Mouse (Mus musculus): ENCODE results near the gene Clcn2.
"Not testable (repeated sequence)": the region's sequence is repeated elsewhere in the genome, so short reads cannot be mapped to it uniquely, and the experiment has no call there.

Gene Clcn2

DNA sequence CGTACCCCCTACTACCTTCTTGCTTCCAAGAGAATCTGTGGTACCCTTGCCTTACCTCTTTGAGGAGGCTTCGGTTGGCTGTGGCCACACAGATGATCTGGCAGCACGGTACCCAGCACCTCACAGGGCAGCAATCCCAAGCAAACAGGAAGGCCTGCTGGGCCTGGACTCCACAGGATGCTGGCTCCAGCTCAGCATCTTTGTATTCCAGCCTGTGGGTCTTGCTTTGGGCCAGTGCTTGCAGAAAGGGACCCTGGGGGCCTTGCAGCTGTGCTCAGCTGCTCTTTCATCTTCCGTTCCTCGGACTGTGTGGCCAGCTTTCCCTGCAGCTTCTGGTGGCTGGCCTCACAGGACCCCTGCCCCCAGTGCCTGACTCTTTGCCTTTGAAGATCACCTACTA, 17.5 kb downstream of the Clcn2 start:
- peak; percentile 57 for DNase-seq

DNA sequence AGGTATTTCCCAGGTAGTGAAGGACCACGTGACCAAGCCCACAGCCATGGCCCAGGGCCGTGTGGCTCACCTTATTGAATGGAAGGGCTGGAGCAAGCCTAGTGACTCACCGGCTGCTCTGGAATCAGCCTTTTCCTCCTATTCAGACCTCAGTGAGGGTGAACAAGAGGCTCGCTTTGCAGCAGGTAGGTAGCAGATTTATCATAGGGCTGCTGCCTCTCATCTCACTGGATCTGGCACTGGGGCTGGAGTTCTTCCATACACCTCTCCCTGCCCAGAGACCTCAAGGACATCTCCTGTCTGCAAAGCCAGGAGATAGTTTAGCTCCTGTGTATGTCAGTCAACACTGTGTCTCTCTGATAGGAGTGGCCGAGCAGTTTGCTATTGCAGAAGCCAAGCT, 18.3 kb downstream of the Clcn2 start:
- no peak for DNase-seq

DNA sequence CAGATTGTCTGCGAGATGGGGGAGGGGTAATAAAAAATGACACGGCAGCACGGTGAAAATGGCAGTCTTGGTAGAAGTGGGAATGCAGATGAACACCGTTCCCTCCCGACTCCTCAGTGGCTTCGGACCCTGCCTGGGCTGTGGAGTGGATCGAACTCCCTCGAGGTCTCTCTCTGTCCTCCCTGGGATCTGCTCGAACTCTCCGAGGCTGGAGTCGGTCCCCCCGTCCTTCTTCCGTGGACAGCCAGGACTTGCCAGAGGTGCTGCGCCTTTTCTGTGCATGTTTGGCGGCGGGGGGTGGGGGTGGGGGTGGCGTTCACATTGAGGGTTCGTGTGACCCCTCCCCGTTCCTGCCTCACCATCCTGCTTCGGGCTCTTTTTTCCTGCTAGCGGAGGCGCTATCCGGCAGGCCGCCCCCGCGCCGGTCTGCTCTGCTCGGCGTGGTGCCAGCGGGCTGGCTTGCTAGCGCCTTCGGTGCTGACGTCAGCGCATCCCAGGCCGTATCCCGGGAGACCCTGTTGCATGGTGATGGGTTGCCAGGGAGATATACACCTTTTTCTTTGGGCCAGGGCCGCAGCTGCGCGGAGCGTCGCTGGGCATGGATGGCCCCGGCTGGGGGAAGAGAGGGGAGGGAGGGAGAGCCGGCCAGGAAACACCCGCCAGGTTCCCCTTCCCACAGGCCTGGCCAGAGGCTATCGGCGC, 21.8 kb downstream of the Clcn2 start:
- peak; percentile 87 for DNase-seq

DNA sequence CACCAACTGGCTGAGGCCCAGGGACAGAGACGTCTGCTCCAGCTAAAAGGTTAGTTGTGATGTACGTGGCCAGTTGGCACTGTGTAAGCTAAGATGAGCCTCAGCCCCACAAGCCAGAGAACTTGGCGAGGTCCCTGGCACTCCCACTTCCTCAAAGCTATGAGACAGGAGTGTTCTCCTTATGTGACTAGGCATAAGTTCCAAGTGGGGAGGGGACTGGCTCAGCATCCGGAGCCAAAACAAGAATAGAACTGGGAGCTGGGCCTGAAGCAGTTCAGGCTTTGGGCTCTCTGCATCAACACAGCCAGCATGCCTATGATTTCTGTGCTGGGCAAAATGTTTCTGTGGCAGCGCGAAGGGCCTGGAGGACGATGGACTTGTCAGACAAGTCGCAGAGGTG, 22.8 kb downstream of the Clcn2 start:
- peak; percentile 55 for DNase-seq

DNA sequence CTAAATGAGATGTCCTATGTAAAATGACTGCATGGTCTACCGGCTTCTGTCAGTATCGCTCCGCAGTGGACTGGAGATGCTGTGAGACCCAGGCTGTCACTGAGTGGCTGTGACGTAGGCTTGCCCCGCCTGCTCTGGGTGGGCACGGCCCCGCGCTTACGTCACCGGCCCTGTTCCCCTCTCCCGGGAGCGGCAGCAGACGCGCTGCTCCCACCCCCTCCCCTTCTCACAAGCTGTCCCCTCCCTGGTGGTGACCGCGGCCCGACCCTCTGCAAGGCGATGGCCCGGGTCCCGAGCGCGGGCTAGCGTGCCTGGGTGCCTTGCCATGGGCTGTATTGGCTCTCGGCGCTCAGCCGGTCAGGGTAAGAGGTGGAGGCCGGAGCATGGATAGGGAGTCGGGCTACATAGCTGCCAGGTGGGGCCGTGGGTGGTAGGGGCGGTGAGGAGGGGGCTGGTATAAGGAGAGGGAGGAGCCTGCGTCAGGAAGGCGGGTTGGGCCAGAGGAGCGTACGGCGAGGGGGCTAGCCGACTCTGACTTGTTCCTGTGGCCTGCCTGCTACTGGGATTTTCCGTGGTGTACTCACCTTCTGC, 24.3 kb downstream of the Clcn2 start, which contains the start of gene Fam131a:
TSS of gene Fam131a (plus strand) at position 131 of the 591 bp plus-strand sequence.
- DNase-seq: peak; percentile 89

DNA sequence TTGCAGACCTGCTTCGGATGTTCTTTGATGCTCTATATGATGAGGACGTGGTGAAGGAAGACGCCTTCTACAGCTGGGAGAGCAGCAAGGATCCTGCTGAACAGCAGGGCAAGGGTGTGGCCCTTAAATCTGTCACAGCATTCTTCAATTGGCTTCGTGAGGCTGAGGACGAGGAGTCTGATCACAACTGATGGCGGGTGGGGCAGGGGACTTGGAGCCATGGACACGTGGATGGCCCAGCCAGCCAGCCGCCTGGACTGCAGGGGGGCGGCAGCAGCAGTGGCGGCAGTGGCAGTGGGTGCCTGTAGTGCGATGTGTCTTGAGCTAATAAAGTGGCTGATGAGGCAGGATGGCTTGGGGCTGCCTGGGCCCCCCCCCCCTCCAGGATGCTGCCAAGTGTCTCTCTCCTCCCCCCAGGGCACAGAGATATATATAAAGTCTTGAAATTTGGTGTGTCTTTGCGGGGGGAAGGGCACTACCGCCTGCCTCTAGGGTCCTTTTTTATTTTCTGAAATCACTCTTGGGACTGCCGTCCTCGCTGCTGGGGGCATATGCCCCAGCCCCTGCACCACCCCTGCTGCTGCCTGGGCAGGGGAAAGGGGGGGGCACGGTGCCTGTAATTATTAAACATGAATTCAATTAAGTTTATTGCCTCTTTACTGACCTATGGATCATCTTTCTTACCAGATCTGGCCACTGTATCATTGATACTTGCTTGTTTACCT, 25.1 kb downstream of the Clcn2 start:
- no peak for DNase-seq

DNA sequence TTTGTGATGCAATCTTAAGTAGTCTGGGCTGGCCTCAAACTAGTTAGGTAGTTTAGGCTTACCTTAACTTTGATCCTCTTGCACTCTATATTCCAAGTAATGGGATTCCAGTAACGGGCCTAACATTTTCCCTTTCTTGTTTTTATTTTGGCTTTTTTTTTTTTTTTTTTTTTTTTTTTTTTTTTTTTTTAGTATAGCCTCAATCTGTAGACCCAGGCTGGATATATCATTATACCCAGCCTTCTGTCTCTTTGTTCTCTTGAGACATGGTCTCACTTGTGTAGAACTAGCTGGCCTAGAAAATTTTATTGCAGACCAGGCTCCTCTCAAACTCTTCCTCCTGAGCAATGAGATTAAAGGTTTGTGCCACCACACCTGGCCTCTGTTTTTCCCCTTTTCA, 25.9 kb downstream of the Clcn2 start:
- DNase-seq: no peak

DNA sequence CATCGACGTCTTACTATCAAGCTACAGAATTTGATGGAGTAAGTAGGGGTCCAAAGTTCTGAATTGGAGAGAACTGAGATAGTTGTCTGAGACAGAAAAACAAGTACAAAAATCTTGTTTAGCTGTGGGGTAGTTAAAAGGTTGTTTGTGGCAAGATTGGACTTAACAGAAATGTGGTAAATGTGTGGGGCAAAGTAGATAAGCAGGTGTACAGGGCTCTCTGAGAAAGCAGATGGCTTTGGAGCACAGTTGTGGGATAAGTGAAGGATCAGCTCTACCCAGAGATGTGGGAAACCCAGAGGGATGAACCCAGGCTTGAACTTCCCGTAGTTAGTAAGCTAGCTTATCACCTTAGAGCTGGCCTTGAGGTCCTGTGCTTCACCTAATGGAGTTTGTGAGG, 26.8 kb downstream of the Clcn2 start:
- DNase-seq: no peak

DNA sequence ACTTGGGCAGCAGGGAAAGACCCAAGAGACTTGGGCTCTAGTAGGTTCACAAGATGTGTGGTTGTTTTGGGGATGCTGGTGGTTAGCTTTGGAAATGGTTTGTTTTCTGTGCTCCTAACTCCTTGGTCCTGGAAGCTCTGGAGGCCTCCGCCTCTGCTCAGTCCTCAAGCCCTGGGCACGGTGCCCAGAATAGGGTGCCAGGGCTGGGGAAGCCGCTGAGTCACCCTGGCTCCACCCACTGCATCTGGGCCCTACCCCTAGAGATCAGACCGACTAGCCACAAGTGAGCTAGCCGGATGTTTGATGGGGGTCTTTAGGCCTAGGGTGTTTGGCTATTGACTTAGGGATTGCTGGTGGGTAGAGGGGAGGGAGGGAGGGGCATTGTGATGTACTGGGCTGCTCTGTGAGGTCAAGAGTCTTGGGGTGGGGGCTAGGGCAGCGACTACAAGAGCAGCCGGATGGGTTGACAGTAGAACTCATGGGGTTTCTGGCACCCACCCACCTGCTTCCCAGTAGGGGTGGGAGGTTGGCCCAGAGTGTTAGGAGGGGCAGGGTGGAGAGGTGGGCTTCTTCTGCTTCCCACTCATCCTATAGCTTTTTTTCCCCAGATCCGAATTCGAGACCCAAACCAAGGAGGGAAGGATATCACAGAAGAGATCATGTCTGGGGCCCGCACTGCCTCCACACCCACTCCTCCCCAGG, 39.4 kb downstream of the Clcn2 start:
- peak; percentile 74 for DNase-seq

DNA sequence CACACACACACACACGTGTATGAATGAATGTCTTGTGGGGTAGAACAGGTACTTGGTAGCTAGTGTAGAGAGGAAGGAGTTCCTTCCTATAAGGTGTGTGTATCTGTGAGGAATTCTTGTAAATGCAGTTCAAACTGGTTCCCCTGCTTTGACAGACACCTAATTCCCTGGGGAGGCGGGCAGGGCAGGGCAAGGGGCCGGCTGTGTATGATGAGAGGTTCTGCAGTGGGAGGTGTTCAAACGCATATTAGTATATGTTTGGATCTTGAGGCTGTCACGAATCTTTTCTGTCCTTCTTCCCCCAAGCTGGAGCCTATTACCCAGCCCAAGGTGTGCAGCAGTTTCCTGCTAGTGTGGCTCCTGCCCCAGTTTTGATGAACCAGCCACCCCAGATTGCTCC, 40.2 kb downstream of the Clcn2 start:
- DNase-seq: no peak

DNA sequence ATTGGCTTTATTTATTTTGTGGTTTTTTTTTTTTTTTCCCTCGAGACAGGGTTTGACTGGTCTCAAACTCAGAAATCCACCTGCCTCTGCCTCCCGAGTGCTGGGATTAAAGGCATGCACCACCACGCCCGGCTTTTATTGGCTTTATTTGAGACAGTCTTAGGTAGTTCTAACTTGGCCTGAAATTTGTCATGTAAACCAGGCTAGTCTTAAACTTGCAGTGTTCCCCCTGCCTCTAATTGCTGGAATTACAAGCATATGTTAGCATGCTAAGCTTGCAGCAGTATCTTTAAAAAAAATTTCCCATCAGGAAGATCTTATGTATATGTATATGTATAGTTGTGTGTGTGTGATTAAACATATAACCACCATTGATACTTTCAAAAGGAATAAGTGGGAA, 40.8 kb downstream of the Clcn2 start:
- no peak for DNase-seq

DNA sequence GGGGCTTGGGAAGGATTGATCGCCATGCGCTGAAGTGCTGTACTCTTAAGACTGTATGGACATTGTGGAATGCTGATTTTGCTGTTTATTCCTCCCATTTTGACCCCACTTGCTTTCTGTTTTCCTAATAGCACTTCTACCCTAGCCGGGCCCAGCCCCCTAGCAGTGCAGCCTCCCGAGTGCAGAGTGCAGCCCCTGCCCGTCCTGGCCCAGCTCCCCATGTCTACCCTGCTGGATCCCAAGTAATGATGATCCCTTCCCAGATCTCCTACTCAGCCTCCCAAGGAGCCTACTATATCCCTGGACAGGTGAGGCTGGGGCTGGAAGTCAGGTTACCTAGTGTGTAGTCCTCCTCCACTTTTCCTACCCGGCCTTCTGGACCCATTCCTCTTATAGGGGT, 42.3 kb downstream of the Clcn2 start:
- no peak for DNase-seq

DNA sequence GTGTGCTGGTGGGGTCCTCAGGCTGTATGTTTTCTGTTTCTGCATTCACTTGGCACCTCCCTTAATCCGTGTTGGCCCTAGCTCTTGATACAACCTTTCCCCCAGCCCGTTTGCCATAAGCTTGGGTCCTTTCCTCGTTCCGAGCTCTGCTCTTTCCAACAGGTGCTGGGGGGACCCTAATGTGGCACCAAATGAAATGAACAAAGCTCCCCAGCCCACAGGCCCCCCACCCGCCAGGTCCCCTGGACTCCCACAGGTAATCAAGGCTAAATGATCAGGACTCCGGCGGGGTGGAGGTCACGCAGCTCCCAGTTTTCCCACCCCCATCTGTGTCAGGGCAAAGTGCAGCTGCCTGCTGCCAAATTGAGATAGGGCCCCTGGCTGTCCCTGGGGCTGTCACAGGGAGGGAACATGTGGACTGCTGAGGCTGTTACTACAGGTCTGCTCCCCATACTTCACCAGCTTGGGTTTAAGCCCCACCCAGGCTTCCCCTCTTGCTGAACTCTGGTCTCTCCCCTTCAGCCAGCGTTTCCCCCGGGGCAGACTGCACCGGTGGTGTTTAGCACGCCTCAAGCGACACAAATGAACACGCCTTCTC, 43.7 kb downstream of the Clcn2 start:
- peak; percentile 30 for DNase-seq

DNA sequence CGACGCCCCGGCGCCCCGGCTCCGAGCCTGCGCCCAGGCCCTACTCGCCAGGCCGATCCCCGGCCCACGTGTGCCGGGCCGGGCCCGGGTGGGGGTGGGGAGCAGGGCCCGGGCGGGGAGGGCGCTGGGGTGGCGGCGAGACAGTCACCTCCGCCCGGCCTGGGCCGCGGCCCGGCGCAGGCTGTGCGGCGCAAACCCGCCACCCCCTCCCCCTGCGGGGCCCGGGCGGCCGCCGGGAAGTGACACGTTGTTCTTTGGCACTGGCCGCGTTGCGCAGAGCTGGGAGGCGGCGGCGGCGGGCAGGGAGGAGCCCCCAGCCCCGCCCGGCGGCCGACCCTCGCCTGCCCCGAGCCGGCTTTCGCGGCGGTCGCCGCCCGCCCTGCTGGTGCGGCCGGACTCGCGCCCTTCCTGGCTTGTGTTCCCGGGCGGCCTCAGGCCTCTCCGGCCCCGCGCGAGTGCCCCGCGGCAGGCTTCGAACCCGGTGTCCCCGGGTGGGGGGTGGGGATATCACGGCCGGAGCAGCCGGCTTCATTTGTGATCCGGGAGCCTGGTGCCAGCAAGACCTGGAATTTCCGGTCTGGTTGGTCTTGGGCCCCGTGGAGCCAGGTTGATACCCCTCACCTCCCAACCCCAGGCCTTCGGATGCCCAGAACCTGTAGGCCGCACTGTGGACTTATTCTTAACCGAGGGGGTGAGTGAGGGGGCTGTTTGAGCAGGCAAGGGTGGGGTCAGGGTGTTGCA, 44.4 kb downstream of the Clcn2 start:
- peak; percentile 50 for DNase-seq

DNA sequence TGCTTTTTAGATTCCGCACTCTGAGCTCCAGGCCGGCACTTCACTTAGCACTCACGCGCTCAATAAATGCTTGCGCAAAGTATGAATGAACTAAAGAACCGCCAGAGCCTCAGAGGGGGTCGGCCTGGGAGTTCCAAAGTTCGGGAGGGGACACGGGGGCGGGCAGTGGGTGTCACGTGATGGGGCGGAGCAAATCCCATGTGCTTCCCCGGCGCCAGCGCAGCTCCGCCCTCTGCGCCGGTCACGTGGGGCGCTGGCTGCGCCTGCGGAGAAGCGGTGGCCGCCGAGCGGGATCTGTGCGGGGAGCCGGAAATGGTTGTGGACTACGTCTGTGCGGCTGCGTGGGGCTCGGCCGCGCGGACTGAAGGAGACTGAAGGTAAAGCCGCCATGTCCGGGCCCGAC, 45.0 kb downstream of the Clcn2 start:
- DNase-seq: peak; percentile 94

DNA sequence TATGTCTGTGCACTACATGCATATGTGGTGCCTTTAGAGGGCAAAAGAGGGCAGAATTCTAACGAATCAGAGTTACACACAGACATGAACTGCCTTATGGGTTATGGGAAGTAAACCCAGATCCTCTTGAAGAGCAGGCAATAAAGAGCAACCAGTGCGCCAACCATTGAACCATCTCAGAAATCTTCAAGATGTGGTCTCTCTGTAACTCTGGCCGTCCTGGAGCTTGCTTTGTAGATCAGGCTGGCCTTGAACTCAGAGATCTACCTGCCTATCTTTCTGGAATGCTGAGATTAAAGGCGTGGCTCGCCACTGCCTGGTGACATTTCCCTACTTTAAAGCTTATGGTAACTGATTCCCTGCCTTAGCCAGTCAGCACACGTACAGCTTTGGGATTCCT, 45.7 kb downstream of the Clcn2 start:
- DNase-seq: no peak

DNA sequence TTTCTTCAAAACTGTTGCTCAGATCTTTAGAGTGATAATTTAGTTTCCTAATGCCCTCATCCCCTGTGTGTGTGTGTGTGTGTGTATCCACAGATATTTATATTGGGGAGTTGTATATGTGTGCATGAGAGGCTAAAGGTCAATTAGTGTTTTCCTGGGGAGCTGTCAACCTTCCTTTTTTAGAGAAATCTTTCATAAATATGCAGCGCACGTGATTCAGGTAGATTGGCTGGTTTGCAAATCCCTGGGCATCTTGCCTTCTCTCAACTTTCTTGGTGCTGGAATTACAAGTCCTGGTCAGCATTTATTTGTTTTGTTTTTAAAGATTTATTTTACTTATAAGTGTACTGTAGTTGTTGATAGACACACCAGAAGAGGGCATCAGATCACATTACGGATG, 47.3 kb downstream of the Clcn2 start:
- no peak for DNase-seq

DNA sequence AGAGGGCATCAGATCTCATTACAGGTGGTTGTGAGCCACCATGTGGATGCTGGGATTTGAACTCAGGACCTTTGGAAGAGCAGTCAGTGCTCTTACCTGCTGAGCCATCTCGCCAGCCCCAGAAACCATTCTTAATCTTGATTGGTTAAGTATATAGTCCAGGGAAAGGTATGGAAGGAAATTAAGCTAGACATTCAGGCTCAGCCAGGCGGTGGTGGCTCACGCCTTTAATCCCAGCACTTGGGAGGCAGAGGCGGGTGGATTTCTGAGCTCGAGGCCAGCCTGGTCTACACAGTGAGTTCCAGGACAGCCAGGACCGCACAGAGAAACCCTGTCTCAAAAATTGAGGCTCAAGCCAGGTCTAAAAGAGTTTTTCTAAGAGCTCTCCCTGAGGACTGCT, 49.5 kb downstream of the Clcn2 start, which contains the start of gene Eif4g1:
TSS of gene Eif4g1 (plus strand) at position 301 of the 400 bp plus-strand sequence.
- not testable (repeated sequence) for DNase-seq

DNA sequence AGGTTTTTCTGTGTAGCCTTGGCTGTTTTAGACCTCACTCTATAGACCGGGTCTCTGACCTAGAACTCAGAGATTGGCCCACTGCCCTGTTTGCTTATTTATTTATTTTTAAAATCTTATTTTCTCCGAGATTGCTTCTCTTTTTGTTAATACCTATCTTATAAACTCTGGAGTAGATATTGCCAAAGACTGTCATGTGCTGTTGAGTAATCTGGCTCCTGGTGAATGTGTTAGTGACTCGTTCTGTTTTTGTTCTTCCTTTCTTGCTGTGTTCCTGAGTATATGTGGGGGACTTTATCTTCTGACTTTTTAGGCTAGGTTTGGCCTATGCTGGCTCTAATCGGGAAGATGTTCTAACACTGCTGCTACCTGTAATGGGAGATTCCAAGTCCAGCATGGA, 59.9 kb downstream of the Clcn2 start:
- no peak for DNase-seq

DNA sequence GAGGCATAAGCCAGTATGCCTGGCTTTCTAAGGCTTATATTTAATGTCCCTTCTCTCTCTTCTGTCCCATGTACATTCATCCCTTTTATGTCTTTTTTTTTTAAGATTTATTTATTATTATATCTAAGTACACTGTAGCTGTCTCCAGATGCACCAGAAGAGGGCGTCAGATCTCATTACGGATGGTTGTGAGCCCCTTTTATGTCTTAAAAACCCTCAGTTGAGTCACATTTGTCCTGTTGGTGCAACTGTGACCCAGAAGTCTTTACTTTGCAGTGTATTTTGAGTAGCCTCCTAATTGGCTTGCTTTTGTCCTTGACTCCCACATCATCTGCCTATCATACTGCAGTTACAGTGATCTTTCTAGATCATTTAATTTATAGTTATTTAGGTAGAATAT, 64.2 kb downstream of the Clcn2 start:
- DNase-seq: no peak

All from cerebellum, adult 8-10 months (tissue).